Mouse (Mus musculus) yolk sac, embryonic 10.5 days (tissue): ENCODE results near the gene Atp2c2.

Source experiments
- DNase-seq: peaks from one replicate; pipeline ENCODE4 v3.0.0-alpha.2; 2017; ENCODE audit warnings: low spot score

Atp2c2 gene

GRCm38 (mm10) chr8:119785764-119786405 lies 86.1 kb downstream of the Atp2c2 start:
- DNase-seq, result no peak

GRCm38 (mm10) chr8:119786871-119787270 lies 87.1 kb downstream of the Atp2c2 start:
- DNase-seq, result no peak

- DNase-seq, result no peak
Observed at GRCm38 (mm10) chr8:119787341-119787740, 87.5 kb downstream of the Atp2c2 start.

- no peak for DNase-seq
Observed at GRCm38 (mm10) chr8:119788607-119789381, 89.0 kb downstream of the Atp2c2 start.

- no peak for DNase-seq
Observed at GRCm38 (mm10) chr8:119789581-119789980, 89.8 kb downstream of the Atp2c2 start.

- peak; percentile 96 for DNase-seq
Observed at GRCm38 (mm10) chr8:119791804-119792704, 92.2 kb downstream of the Atp2c2 start.

- no peak for DNase-seq
Observed at GRCm38 (mm10) chr8:119794689-119795088, 94.9 kb downstream of the Atp2c2 start.

GRCm38 (mm10) chr8:119795651-119796050 lies 95.8 kb downstream of the Atp2c2 start:
- no peak for DNase-seq

- no peak for DNase-seq
Observed at GRCm38 (mm10) chr8:119798170-119798964, 98.6 kb downstream of the Atp2c2 start.

GRCm38 (mm10) chr8:119798965-119799264 lies 99.1 kb downstream of the Atp2c2 start:
- DNase-seq, result no peak

- no peak for DNase-seq
Observed at GRCm38 (mm10) chr8:119801168-119801567, 101.4 kb downstream of the Atp2c2 start.

GRCm38 (mm10) chr8:119802592-119802991 lies 102.8 kb downstream of the Atp2c2 start:
- DNase-seq, result no peak

GRCm38 (mm10) chr8:119805275-119805674 lies 105.5 kb downstream of the Atp2c2 start:
- no peak for DNase-seq

- no peak for DNase-seq
Observed at GRCm38 (mm10) chr8:119806422-119807263, 106.8 kb downstream of the Atp2c2 start.
